Mouse (Mus musculus) hindbrain, embryonic 12.5 days (tissue): Measurements from ENCODE around the gene Hmg20b. TPM values are rescaled to one million over a fixed set of nuclear protein-coding genes. Genes with fewer than 3 reads are reported as not detected.

ENCODE experiments used
- ATAC-seq: fragments of 200-750 bp; cut with Nextera tagmentation; 2 replicates; pipeline ENCODE4 v1.8.0; 2017; ENCODE audit warnings: moderate TSS enrichment; ENCODE audit not compliant: low FRiP score
- H3K27ac ChIP-seq: fragments of 300-500 bp; sonication (generic); 2 replicates; pipeline ENCODE4 v1.5.1; 2016; ENCODE audit warnings: mild to moderate bottlenecking
- H3K27me3 ChIP-seq: fragments of 300-500 bp; sonication (generic); 2 replicates; pipeline ENCODE4 v1.6.1; 2016; ENCODE audit warnings: mild to moderate bottlenecking
- H3K36me3 ChIP-seq: fragments of 300-500 bp; sonication (generic); 2 replicates; pipeline ENCODE4 v1.6.1; 2016; ENCODE audit warnings: mild to moderate bottlenecking
- H3K4me1 ChIP-seq: fragments of 300-500 bp; sonication (generic); 2 replicates; pipeline ENCODE4 v1.6.1; 2016
- H3K4me2 ChIP-seq: fragments of 300-500 bp; sonication (generic); replicated peaks from 2 replicates; pipeline ENCODE4 v1.6.1; 2016; ENCODE audit warnings: mild to moderate bottlenecking
- H3K4me3 ChIP-seq: fragments of 300-500 bp; sonication (generic); 2 replicates; pipeline ENCODE4 v1.5.1; 2016; ENCODE audit warnings: mild to moderate bottlenecking
- H3K9ac ChIP-seq: fragments of 300-500 bp; sonication (generic); 2 replicates; pipeline ENCODE4 v1.6.1; 2016; ENCODE audit warnings: mild to moderate bottlenecking, moderate library complexity
- H3K9me3 ChIP-seq: fragments of 300-500 bp; sonication (generic); replicated peaks from 2 replicates; pipeline ENCODE4 v1.6.1; 2016; ENCODE audit warnings: mild to moderate bottlenecking
- WGBS: fragments of 180-500 bp; shearing (Covaris S2); methylation state at CpG from one replicate; pipeline ENCODE4 v1.1.7; 2016; 5-methylcytosine and 5-hydroxymethylcytosine counted together
- polyA plus RNA-seq: library from polyadenylated mRNA; unstranded; fragments of >200 nt; fragmentation: Nextera tagmentation; extraction: Ambion mirVana; gene quantifications from 2 replicates; pipeline ENCODE4 v1.2.1, GENCODE M21; 2016

Hmg20b gene
- polyA plus RNA-seq, 1 experiment from 2014 or later = 93.4 TPM

DNA sequence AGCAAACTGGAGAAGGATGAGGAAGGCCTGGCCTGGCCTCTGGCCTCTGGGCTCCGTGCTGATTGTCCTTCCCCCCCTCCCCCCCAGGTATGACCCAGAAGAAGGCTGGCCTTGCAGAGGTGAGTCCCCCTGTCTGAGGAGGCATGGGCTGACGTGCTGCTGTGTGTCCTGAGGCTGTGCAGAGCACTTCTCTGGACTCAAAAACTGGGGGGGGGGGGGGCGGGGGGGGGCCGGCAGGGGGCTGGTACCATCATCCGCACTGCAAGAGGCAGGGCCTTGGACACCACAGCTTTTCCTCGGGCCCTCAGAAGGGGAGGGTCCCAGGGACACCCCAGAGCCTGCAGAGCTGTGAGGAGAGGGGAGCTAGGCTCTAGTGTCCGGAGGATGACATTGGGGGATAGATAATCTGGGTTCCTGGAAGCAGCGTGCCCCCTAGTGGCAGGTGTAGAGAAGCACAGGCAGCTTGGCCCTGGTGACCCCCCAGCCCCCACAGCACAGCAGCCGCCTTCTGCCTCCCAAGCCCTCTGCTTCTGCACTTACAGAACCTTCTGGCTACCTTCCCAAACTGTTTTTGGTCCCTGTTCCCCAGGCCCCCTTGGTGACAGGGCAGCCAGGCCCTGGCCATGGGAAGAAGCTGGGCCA, 45.6 kb downstream of the Hmg20b start:
- H3K9me3 ChIP-seq = no peaks in the 10 kb centered on the region
- H3K9ac ChIP-seq = peak overlapping the region; percentile 18; the same call in 1 of the 2 replicates
- 17% methylated on average over 5 of the region's 9 CpGs for WGBS
- no peak overlapping the region for H3K27ac ChIP-seq
- peaks cover 46% of the 10 kb centered on the region for H3K36me3 ChIP-seq
- no peak overlapping the region for H3K4me3 ChIP-seq
- H3K4me2 ChIP-seq = no peak overlapping the region
- peaks cover 29% of the 10 kb centered on the region for H3K4me1 ChIP-seq
- H3K27me3 ChIP-seq = no peaks in the 10 kb centered on the region
- no peak for ATAC-seq

- 75% methylated on average over 7 of the region's 7 CpGs for WGBS
- Histone ChIP-seq H3K27me3 (no peaks in the 10 kb centered on the region), H3K4me1 (peaks cover 33% of the 10 kb centered on the region), H3K27ac (no peak overlapping the region), H3K9me3 (no peaks in the 10 kb centered on the region), H3K4me2 (no peak overlapping the region), H3K4me3 (no peak overlapping the region), H3K9ac (no peak overlapping the region), H3K36me3 (peaks cover 36% of the 10 kb centered on the region)
- ATAC-seq = no peak
Observed at GRCm38 (mm10) chr10:81303761-81304160, 46.5 kb downstream of the Hmg20b start.

DNA sequence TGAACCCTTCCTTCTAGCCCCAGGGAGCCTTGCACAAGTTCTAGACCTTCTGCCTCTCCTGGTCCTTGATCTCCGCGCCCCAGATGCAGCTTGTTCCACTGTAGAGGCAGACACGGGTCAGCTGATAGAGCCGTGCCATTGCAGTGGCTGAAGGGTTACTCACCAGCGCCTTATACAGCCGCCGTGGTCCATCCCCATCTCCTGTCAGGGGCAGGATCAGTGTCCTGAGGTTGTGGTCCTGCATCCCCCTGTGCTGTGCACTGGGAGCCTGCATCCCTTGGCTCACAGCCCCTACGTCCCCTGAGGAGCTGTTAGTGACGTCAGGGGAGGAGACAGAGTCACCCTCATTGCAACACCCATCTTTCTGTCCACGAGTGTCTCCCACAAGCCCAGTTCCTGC, 47.0 kb downstream of the Hmg20b start:
- Histone ChIP-seq H3K4me2 (no peak overlapping the region), H3K9ac (no peak overlapping the region), H3K9me3 (no peaks in the 10 kb centered on the region), H3K4me3 (no peak overlapping the region), H3K36me3 (peaks cover 32% of the 10 kb centered on the region), H3K27ac (no peak overlapping the region), H3K27me3 (no peaks in the 10 kb centered on the region), H3K4me1 (peaks cover 33% of the 10 kb centered on the region)
- ATAC-seq = no peak
- 79% methylated on average over 10 of the region's 10 CpGs for WGBS

- peaks cover 28% of the 10 kb centered on the region for H3K36me3 ChIP-seq
- peaks cover 33% of the 10 kb centered on the region for H3K4me1 ChIP-seq
- H3K9me3 ChIP-seq = no peaks in the 10 kb centered on the region
- no peak overlapping the region for H3K4me3 ChIP-seq
- no peaks in the 10 kb centered on the region for H3K27me3 ChIP-seq
- H3K27ac ChIP-seq = no peak overlapping the region
- ATAC-seq = no peak
- 65% methylated on average over 14 of the region's 14 CpGs for WGBS
- no peak overlapping the region for H3K4me2 ChIP-seq
- H3K9ac ChIP-seq = peak overlapping the region; percentile 4; the same call in 1 of the 2 replicates
Observed at GRCm38 (mm10) chr10:81302781-81303218, 47.5 kb downstream of the Hmg20b start.

GRCm38 (mm10) chr10:81302288-81302687, 48.0 kb downstream of the Hmg20b start:
- Histone ChIP-seq H3K9ac (0 out of 2 replicates have a peak overlapping the region, but pooled peaks have one; percentile 0), H3K27ac (no peak overlapping the region), H3K4me3 (no peak overlapping the region), H3K4me2 (no peak overlapping the region), H3K9me3 (no peaks in the 10 kb centered on the region), H3K36me3 (peaks cover 23% of the 10 kb centered on the region), H3K27me3 (no peaks in the 10 kb centered on the region), H3K4me1 (peaks cover 37% of the 10 kb centered on the region)
- 59% methylated on average over 4 of the region's 4 CpGs for WGBS
- no peak for ATAC-seq

GRCm38 (mm10) chr10:81301321-81301720, 49.0 kb downstream of the Hmg20b start:
- Histone ChIP-seq H3K27me3 (no peaks in the 10 kb centered on the region), H3K4me3 (no peak overlapping the region), H3K9ac (no peak overlapping the region), H3K9me3 (no peaks in the 10 kb centered on the region), H3K36me3 (peaks cover 13% of the 10 kb centered on the region), H3K4me1 (peaks cover 39% of the 10 kb centered on the region), H3K27ac (no peak overlapping the region), H3K4me2 (no peak overlapping the region)
- 72% methylated on average over 9 of the region's 9 CpGs for WGBS
- no peak for ATAC-seq

DNA sequence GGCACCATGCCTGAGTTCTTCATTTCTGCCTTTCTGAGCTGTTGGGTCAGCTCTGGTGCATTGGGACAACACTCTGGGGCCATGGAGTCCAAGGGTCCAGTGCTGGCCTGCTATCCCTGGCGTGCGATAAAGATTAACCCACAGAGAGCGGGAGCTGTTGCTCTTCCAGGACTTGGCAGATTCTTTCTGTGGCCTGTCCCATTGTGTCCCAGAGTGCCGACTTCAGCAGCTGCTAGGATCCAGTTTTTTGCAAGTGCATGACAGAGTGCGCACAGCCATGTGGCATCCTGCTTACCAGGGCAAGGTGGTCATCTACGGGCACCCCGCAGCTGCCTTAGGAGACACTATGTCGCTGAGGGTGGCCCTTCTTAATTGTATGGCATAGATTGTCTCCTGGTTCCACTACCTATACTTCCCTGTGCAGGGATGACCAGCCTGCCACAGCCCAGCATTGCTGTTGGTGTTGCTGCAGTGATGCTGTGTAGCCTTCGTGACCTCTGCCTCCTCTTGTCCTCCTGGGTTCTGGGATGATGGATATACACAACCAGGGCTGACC, 49.9 kb downstream of the Hmg20b start:
- no peak overlapping the region for H3K4me2 ChIP-seq
- H3K9me3 ChIP-seq = no peaks in the 10 kb centered on the region
- H3K27me3 ChIP-seq = no peaks in the 10 kb centered on the region
- 0 out of 2 replicates have a peak overlapping the region, but pooled peaks have one; percentile 18 for H3K9ac ChIP-seq
- H3K36me3 ChIP-seq = peaks cover 9% of the 10 kb centered on the region
- H3K4me1 ChIP-seq = peaks cover 42% of the 10 kb centered on the region
- 78% methylated on average over 9 of the region's 9 CpGs for WGBS
- no peak overlapping the region for H3K4me3 ChIP-seq
- ATAC-seq = no peak
- no peak overlapping the region for H3K27ac ChIP-seq

- WGBS = 88% methylated on average over 14 of the region's 14 CpGs
- Histone ChIP-seq H3K27me3 (no peaks in the 10 kb centered on the region), H3K4me2 (no peak overlapping the region), H3K4me3 (no peak overlapping the region), H3K27ac (no peak overlapping the region), H3K9ac (no peak overlapping the region), H3K36me3 (peaks cover 5% of the 10 kb centered on the region; the same call in 1 of the 2 replicates), H3K9me3 (no peaks in the 10 kb centered on the region), H3K4me1 (peaks cover 46% of the 10 kb centered on the region)
- ATAC-seq = no peak
Observed at GRCm38 (mm10) chr10:81299585-81300351, 50.5 kb downstream of the Hmg20b start.

DNA sequence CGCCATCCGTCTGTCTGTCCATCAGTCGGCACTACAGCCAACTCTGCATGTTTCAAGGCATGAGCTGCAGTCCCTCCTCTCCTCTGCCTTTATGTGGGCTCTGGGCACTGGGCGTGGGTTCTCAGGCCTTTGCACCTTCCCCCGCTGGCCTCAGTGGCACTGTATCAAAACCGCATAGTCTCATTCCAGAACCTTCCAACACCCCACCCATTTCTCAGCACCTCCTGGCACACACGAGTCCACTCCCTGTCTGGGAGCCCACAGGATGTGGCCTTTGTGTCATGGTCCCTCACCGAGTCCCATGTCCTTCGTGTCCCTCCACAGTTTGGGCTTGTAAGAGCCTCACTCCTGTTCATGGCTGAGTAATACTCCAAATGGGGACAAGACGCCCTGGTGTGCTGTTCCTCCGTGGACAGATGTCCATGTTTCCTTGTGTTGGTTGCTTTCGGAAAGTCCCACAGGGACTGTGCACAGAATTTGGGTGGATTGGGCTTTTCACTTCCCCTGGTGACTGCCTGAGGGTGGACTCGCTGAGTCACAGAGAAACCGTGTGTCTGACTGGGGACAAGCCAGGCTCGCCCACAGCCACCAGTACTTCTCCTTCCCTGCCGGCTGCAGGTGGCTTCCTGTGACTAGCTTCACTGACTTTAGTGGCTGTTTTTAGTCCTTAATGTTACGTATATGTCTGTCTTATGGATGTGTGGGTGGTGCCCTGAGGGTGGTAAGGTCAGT, 51.7 kb downstream of the Hmg20b start:
- Histone ChIP-seq H3K27ac (no peak overlapping the region), H3K36me3 (peaks cover 5% of the 10 kb centered on the region; the same call in 1 of the 2 replicates), H3K9ac (no peak overlapping the region), H3K4me3 (no peak overlapping the region), H3K27me3 (no peaks in the 10 kb centered on the region), H3K4me1 (peaks cover 55% of the 10 kb centered on the region), H3K4me2 (no peak overlapping the region), H3K9me3 (no peaks in the 10 kb centered on the region)
- 95% methylated on average over 17 of the region's 17 CpGs for WGBS
- ATAC-seq = no peak

DNA sequence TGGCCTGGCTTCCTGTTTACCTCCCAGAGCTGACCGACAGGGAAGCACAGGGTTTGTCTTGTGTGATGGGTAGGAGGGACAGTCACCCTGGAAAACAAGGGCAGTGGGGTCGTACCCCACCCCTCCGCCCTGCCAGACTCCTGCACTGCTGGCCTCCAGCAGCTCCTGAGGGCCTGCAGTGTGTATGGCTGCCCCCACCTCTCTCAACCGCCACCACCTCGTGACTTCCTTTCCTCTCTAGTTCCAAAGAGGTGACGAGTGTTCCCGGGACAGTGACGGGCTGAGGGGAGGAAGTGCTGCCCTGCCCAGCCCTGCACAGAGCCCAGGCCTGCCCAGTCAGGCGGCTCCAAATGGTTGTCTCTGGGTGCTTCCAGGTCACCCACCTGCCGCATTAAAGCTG, 52.4 kb downstream of the Hmg20b start:
- WGBS = 67% methylated on average over 10 of the region's 10 CpGs
- Histone ChIP-seq H3K9ac (no peak overlapping the region), H3K27ac (no peak overlapping the region), H3K9me3 (no peaks in the 10 kb centered on the region), H3K4me2 (no peak overlapping the region), H3K27me3 (no peaks in the 10 kb centered on the region), H3K36me3 (peaks cover 5% of the 10 kb centered on the region; the same call in 1 of the 2 replicates), H3K4me3 (no peak overlapping the region), H3K4me1 (peaks cover 52% of the 10 kb centered on the region)
- ATAC-seq = no peak

DNA sequence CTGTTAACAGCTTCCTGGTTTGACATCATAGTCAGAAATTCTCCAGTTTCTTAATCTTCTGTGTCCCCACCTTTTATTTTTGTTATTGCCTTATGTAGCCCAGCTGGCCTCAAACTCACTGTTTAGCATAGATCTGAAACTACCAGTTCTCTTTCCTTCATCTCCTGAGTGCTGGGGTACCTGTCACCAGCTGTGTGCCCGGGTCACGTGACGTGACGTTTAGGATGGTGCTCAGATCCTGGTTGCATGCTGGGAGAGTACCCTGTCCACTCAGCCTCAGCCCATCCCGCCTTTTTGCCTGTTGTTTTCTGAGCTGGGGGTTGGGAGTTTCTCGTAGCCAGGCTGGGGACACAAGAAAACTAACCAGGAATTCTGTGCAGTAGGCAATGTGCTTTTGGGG, 53.0 kb downstream of the Hmg20b start:
- Histone ChIP-seq H3K4me1 (peaks cover 50% of the 10 kb centered on the region), H3K4me3 (no peak overlapping the region), H3K4me2 (no peak overlapping the region), H3K36me3 (peaks cover 5% of the 10 kb centered on the region; the same call in 1 of the 2 replicates), H3K27me3 (no peaks in the 10 kb centered on the region), H3K9me3 (no peaks in the 10 kb centered on the region), H3K9ac (no peak overlapping the region), H3K27ac (no peak overlapping the region; the same call in 1 of the 2 replicates)
- WGBS = 72% methylated on average over 6 of the region's 6 CpGs
- ATAC-seq = no peak
